Mouse (Mus musculus): ENCODE results near the gene 2010005H15Rik. TPM values are rescaled to one million over a fixed set of nuclear protein-coding genes. Genes with fewer than 3 reads are reported as not detected.

The 2010005H15Rik gene
- polyA plus RNA-seq, 1 experiment from 2014 or later, result 1.1 TPM

Other genes with a start within 250 kb of the 2010005H15Rik start
- 52.6 and 53.9 TPM in 2 replicates for gene Kpna1, start 242.7 kb upstream of the 2010005H15Rik start, polyA plus RNA-seq (2016; fragmentation: Nextera tagmentation; extraction: Ambion mirVana)
- gene Wdr5b, start 180.3 kb upstream of the 2010005H15Rik start, polyA plus RNA-seq (2016; fragmentation: Nextera tagmentation; extraction: Ambion mirVana), result 3.6 and 4.0 TPM in 2 replicates
- gene Fam162a, start 149.9 kb upstream of the 2010005H15Rik start, polyA plus RNA-seq (2016; fragmentation: Nextera tagmentation; extraction: Ambion mirVana), result 242 and 259 TPM in 2 replicates
- 73.2 and 79.9 TPM in 2 replicates for gene Ccdc58, start 149.8 kb upstream of the 2010005H15Rik start, polyA plus RNA-seq (2016; fragmentation: Nextera tagmentation; extraction: Ambion mirVana)
- gene Csta1, start 90.2 kb upstream of the 2010005H15Rik start, polyA plus RNA-seq (2016; fragmentation: Nextera tagmentation; extraction: Ambion mirVana), result not detected in 2 replicates
- gene Stfa2l1, start 64.7 kb upstream of the 2010005H15Rik start, polyA plus RNA-seq (2016; fragmentation: Nextera tagmentation; extraction: Ambion mirVana), result 8.1 and 13.6 TPM in 2 replicates
- 31.9 and 37.4 TPM in 2 replicates for gene Gm5483, start 37.3 kb upstream of the 2010005H15Rik start, polyA plus RNA-seq (2016; fragmentation: Nextera tagmentation; extraction: Ambion mirVana)
- gene Gm5416, start 11.1 kb upstream of the 2010005H15Rik start, polyA plus RNA-seq (2016; fragmentation: Nextera tagmentation; extraction: Ambion mirVana), result 0.75 and 0.81 TPM in 2 replicates
- gene Stfa1, start 55.5 kb downstream of the 2010005H15Rik start, polyA plus RNA-seq (2016; fragmentation: Nextera tagmentation; extraction: Ambion mirVana), result 80.5 and 92.3 TPM in 2 replicates
- not detected in 2 replicates for gene BC117090, start 112.9 kb downstream of the 2010005H15Rik start, polyA plus RNA-seq (2016; fragmentation: Nextera tagmentation; extraction: Ambion mirVana)
- gene BC100530, start 146.3 kb downstream of the 2010005H15Rik start, polyA plus RNA-seq (2016; fragmentation: Nextera tagmentation; extraction: Ambion mirVana), result 74.3 and 86.6 TPM in 2 replicates
- 4.4 and 5.3 TPM in 2 replicates for gene Stfa2, start 187.0 kb downstream of the 2010005H15Rik start, polyA plus RNA-seq (2016; fragmentation: Nextera tagmentation; extraction: Ambion mirVana)
- gene Stfa3, start 233.9 kb downstream of the 2010005H15Rik start, polyA plus RNA-seq (2016; fragmentation: Nextera tagmentation; extraction: Ambion mirVana), result 12.4 and 14.7 TPM in 2 replicates